Mouse (Mus musculus): ENCODE data around the gene Ssxb8.
A peak's percentile ranks its signal among the peaks of the same experiment; 100 is the strongest.
"Not testable (repeated sequence)": the region's sequence is repeated elsewhere in the genome, so short reads cannot be mapped to it uniquely, and the experiment has no call there.

Ssxb8 gene

DNA sequence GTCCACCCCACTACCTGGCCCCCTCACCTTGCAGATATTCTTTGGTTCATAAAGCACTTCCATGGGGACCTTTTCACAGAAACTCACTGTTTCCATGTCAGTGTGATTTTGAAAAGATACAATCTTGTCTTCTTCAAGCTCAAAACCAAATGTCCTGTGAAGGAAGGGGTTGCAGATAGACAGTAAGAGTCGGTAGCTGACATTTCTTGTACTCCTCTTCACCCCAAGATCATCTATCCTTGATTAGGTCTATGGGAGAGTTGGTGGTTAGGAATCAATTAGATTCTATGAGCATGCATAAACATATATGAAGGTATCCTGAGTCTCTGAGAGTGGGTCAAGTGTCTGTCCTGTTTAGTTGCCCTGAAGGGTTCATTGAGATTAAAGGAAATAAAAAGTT is at the start of gene Ssxb8:
Gene Ssxb8, minus strand, starts transcription at position 101 of the 400 bp plus-strand sequence.
- DNase-seq (ENCODE audit: low read depth), result not testable (repeated sequence)

- peak; percentile 0 for DNase-seq (ENCODE audit: low read depth)
Measured at GRCm38 (mm10) chrX:8732907-8733306, 42.3 kb upstream of the Ssxb8 start.

DNA sequence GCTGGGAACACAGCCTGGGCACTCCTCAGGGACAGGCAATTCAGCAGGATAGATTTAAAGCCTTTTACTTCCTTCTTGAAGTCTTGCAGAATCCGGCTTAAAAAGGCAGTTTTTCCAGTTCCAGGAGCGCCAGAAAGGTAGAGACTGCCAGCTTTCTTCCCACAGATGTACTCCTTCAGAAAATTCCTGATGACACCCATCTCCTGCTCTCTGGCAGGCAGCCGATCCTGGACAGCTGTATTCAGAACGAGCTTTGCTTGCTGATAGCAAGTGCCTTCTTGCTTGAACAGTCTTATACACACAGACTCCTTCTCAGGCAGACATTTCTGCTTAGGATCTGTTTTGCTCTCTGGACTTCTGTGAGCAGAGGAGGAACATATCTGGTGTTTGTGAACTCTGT is 27.6 kb downstream of the Ssxb8 start:
- DNase-seq (ENCODE audit: low read depth), result no peak

All from c-Kit-positive CD71-positive TER-119-negative erythroid progenitor cells, embryonic 14.5 days (primary cell).